Mouse (Mus musculus): ENCODE results near the gene Cfp.

DNA sequence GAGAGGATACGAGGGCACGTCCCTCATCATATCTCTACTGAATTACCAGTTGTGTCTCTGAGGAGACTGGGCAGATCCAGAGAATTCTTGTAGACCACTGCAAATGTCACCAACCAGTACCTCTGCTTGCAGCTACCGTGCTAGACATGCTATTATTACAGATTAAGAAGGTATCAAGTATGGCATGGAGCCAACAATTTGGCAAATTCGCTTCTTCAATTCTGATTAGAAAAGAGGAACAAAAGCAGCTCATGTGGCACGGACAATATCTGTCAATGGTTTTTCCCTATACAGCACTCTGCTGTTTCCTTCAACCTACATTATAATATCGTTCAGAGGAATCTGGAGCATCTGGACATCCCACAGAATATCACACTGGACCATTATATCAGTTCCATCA lies 17.6 kb downstream of the Cfp start:
- TF ChIP-seq FLI1 (IDR thresholded peaks at IDR 0.05; ENCODE audit: low read length) (no peak), GATA1 (IDR thresholded peaks at IDR 0.05; ENCODE audit: borderline replicate concordance, low read length) (no peak)
